Mouse (Mus musculus) stomach, embryonic 16.5 days (tissue): ENCODE data around the gene Chchd1. TPM values are rescaled to one million over a fixed set of nuclear protein-coding genes. Genes with fewer than 3 reads are reported as not detected.
"Not testable (repeated sequence)": the region's sequence is repeated elsewhere in the genome, so short reads cannot be mapped to it uniquely, and the experiment has no call there.

ENCODE experiments used
- ATAC-seq: fragments of 200-750 bp; cut with Nextera tagmentation; 2 replicates; pipeline ENCODE4 v1.8.0; 2017; ENCODE audit warnings: moderate number of reproducible peaks, moderate TSS enrichment; ENCODE audit not compliant: insufficient read depth, low FRiP score
- H3K27ac ChIP-seq: fragments of 300-500 bp; sonication (generic); 2 replicates; pipeline ENCODE4 v1.5.1; 2014; ENCODE audit warnings: low read length
- H3K27me3 ChIP-seq: fragments of 300-500 bp; sonication (generic); 2 replicates; pipeline ENCODE4 v1.6.1; 2014; ENCODE audit warnings: low read length, control low read depth, mixed read lengths; ENCODE audit not compliant: control insufficient read depth, insufficient read depth
- H3K36me3 ChIP-seq: fragments of 300-500 bp; sonication (generic); 2 replicates; pipeline ENCODE4 v1.6.1; 2014; ENCODE audit warnings: low read length; ENCODE audit not compliant: control insufficient read depth, insufficient read depth
- H3K4me1 ChIP-seq: fragments of 300-500 bp; sonication (generic); 2 replicates; pipeline ENCODE4 v1.6.1; 2014; ENCODE audit warnings: low read length, control low read depth, mixed read lengths; ENCODE audit not compliant: control insufficient read depth, insufficient read depth
- H3K4me2 ChIP-seq: fragments of 300-500 bp; sonication (generic); 2 replicates; pipeline ENCODE4 v1.6.1; 2014; ENCODE audit warnings: low read depth, low read length, mixed read lengths
- H3K4me3 ChIP-seq: fragments of 300-500 bp; sonication (generic); replicated peaks from 2 replicates; pipeline ENCODE4 v1.5.1; 2014; ENCODE audit warnings: mild to moderate bottlenecking, low read length
- H3K9ac ChIP-seq: fragments of 300-500 bp; sonication (generic); 2 replicates; pipeline ENCODE4 v1.6.1; 2014; ENCODE audit warnings: low read length
- H3K9me3 ChIP-seq: fragments of 300-500 bp; sonication (generic); replicated peaks from 2 replicates; pipeline ENCODE4 v1.6.1; 2016; ENCODE audit warnings: low read length, control low read depth; ENCODE audit not compliant: control insufficient read depth
- WGBS: fragments of 180-500 bp; shearing (Covaris S2); extraction: QIAGEN DNeasy Blood & Tissue Kit; methylation state at CpG from one replicate; pipeline ENCODE4 v1.1.7; 2014; 5-methylcytosine and 5-hydroxymethylcytosine counted together
- polyA plus RNA-seq: library from polyadenylated mRNA; unstranded; fragments of >200 nt; fragmentation: Nextera tagmentation; extraction: Ambion mirVana; gene quantifications from 2 replicates; pipeline ENCODE4 v1.2.1, GENCODE M21; 2015

The Chchd1 gene
- polyA plus RNA-seq, 1 experiment from 2014 or later = 187 TPM

GRCm38 (mm10) chr14:20694884-20695760 lies 7.7 kb upstream of the Chchd1 start, which contains the start of gene Fut11:
Gene Fut11 (plus strand): TSS chr14:20694968.
- peaks cover 17% of the 10 kb centered on the region for H3K36me3 ChIP-seq
- no peaks in the 10 kb centered on the region for H3K9me3 ChIP-seq
- no peaks in the 10 kb centered on the region for H3K27me3 ChIP-seq
- H3K4me2 ChIP-seq = peak within 1 kb of the TSS; percentile 86
- H3K27ac ChIP-seq = peak within 1 kb of the TSS; percentile 99
- WGBS = under 1% methylated on average over 111 of the region's 111 CpGs
- peak within 1 kb of the TSS; percentile 91 for H3K4me3 ChIP-seq
- peak; percentile 92 for ATAC-seq
- H3K4me1 ChIP-seq = peaks cover 30% of the 10 kb centered on the region
- peak within 1 kb of the TSS; percentile 92 for H3K9ac ChIP-seq

DNA sequence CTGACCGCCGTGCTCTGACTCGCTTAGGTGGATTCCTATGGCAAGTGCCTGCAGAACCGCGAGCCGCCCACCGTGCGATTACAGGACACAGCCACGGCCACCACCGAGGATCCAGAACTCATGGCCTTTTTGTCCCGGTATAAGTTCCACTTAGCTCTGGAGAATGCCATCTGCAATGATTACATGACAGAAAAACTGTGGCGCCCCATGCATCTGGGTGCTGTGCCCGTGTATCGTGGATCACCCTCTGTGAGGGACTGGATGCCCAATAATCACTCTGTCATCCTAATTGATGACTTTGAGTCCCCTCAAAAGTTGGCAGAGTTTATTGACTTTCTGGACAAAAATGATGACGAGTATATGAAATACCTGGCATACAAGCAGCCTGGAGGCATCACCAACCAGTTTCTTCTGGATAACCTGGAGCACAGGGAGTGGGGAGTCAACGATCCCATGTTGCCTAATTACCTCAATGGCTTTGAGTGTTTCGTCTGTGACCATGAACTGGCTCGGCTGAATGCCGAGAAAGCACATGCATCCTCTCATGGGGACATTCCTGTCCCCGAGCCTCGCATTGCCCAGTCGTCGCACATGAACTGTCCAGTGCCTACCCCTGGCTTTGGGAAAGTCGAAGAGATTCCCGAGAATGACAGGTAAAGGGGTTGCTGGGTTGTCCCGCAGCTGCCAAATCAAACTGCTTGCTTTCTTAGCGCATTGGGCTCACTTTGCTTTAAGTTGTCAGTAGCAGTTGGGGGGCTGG lies 6.9 kb upstream of the Chchd1 start:
- H3K4me2 ChIP-seq = peak overlapping the region; percentile 86
- H3K36me3 ChIP-seq = peaks cover 13% of the 10 kb centered on the region
- 12% methylated on average over 27 of the region's 27 CpGs for WGBS
- H3K9me3 ChIP-seq = no peaks in the 10 kb centered on the region
- H3K4me3 ChIP-seq = peak overlapping the region; percentile 91
- H3K27ac ChIP-seq = peak overlapping the region; percentile 99
- peaks cover 37% of the 10 kb centered on the region for H3K4me1 ChIP-seq
- ATAC-seq = no peak
- peak overlapping the region; percentile 92 for H3K9ac ChIP-seq
- H3K27me3 ChIP-seq = no peaks in the 10 kb centered on the region

DNA sequence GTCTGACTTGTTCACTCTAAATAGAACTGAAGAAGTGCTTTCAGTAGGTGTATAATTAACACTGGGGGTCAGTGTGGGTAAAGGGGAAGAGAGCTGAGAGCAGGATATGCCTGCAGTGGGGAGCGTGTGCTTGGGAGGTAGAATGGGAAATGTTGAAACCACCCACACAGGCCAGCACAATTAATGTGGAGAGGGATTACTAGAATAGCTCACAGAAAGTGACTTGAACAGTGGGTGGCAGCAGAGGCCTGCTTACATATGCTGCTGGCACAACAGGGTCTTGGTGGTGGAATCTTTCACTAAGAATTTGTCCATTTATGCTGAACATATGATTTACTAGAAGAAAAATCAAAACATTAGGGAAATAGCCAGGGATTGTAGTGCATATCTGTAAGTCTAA lies 5.8 kb upstream of the Chchd1 start:
- Histone ChIP-seq H3K27ac (peak overlapping the region; percentile 21; the same call in 1 of the 2 replicates), H3K4me2 (peak overlapping the region; percentile 86), H3K9me3 (no peaks in the 10 kb centered on the region), H3K27me3 (no peaks in the 10 kb centered on the region), H3K9ac (peak overlapping the region; percentile 92), H3K36me3 (peaks cover 3% of the 10 kb centered on the region; the same call in 1 of the 2 replicates), H3K4me1 (peaks cover 45% of the 10 kb centered on the region), H3K4me3 (peak overlapping the region; percentile 91)
- no peak for ATAC-seq
- WGBS = 20% methylated on average over 1 of the region's 1 CpGs

- 79% methylated on average over 2 of the region's 2 CpGs for WGBS
- Histone ChIP-seq H3K9me3 (no peaks in the 10 kb centered on the region), H3K4me1 (peaks cover 46% of the 10 kb centered on the region), H3K4me2 (no peak overlapping the region), H3K9ac (0 out of 2 replicates have a peak overlapping the region, but pooled peaks have one; percentile 7), H3K27me3 (no peaks in the 10 kb centered on the region), H3K4me3 (no peak overlapping the region), H3K27ac (no peak overlapping the region), H3K36me3 (no peaks in the 10 kb centered on the region)
- no peak for ATAC-seq
Observed at GRCm38 (mm10) chr14:20698515-20698914, 4.3 kb upstream of the Chchd1 start.

DNA sequence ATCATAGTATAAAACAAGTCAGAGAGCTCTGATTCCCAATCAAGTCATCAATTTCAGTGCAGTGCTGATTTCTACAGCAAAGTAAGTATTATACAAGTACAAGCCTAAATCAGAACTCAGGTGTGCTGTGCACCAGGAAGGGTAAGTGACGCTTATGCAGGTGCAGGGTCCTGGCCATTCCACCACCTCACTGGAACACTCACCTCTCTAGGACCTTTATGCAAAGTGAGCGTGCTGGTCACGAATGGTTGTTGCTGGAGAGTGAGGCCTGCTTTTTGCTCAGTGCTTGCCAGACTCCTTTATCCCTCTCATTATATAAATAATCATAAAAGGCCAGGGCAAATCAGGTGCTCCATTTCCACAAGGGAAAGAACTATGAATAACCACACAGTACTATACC lies 2.4 kb upstream of the Chchd1 start:
- Histone ChIP-seq H3K9ac (no peak overlapping the region), H3K27ac (no peak overlapping the region), H3K4me3 (no peak overlapping the region), H3K27me3 (no peaks in the 10 kb centered on the region), H3K36me3 (peaks cover 4% of the 10 kb centered on the region; the same call in 1 of the 2 replicates), H3K4me2 (no peak overlapping the region), H3K4me1 (peaks cover 46% of the 10 kb centered on the region), H3K9me3 (no peaks in the 10 kb centered on the region)
- 71% methylated on average over 3 of the region's 3 CpGs for WGBS
- no peak for ATAC-seq

DNA sequence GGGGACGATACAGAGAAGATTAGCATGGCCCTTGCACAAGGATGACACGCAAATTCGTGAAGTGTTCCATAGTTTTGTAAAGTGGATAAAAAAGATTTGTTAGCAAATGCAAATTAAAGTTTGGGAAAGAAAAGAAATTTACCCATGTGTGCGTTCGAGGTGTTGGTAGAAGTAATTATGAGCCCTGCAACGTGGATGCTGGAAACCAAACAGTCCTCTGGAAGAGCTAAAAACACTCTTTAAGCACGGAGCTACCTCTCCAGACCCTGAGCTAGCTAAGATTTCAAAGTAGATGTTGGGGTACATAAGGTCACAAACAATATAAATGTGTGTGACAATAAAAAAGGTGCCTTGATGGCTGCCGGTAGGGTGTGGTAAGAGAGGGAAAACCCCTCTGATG lies 1.3 kb upstream of the Chchd1 start:
- WGBS = 68% methylated on average over 8 of the region's 8 CpGs
- peaks cover 38% of the 10 kb centered on the region for H3K4me1 ChIP-seq

GRCm38 (mm10) chr14:20702096-20702740 lies 588 bp upstream of the Chchd1 start:
- H3K36me3 ChIP-seq = peaks cover 4% of the 10 kb centered on the region; the same call in 1 of the 2 replicates
- ATAC-seq = no peak
- 4% methylated on average over 15 of the region's 15 CpGs for WGBS
- no peaks in the 10 kb centered on the region for H3K27me3 ChIP-seq
- peaks cover 35% of the 10 kb centered on the region for H3K4me1 ChIP-seq
- peak overlapping the region; percentile 94 for H3K9ac ChIP-seq
- peak overlapping the region; percentile 68 for H3K4me2 ChIP-seq
- H3K9me3 ChIP-seq = no peaks in the 10 kb centered on the region
- H3K4me3 ChIP-seq = peak overlapping the region; percentile 93
- peak overlapping the region; percentile 90 for H3K27ac ChIP-seq

More for the DNA sequence above, 1.3 kb upstream of the Chchd1 start:
- Histone ChIP-seq H3K27ac (0 out of 2 replicates have a peak overlapping the region, but pooled peaks have one; percentile 9), H3K9ac (0 out of 2 replicates have a peak overlapping the region, but pooled peaks have one; percentile 15), H3K4me2 (peak overlapping the region; percentile 68), H3K27me3 (no peaks in the 10 kb centered on the region), H3K4me3 (peak overlapping the region; percentile 93), H3K9me3 (no peaks in the 10 kb centered on the region), H3K36me3 (peaks cover 4% of the 10 kb centered on the region; the same call in 1 of the 2 replicates)
- ATAC-seq = no peak

DNA sequence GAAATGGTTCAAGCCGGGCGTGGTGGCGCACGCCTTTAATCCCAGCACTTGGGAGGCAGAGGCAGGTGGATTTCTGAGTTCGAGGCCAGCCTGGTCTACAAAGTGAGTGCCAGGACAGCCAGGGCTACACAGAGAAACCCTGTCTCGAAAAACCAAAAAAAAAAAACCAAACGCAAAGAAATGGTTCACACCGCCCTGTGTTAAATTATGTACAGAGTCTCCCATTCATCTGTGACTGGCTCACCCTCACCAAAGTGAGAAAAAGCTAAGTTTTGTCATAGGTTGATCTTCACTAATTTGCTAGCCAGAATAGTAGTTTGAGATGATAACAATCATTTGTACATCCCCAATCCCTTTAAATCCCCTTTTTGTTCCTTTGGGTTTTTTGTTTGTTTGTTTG lies 655 bp downstream of the Chchd1 start:
- ATAC-seq = not testable (repeated sequence)
- 9% methylated on average over 8 of the region's 8 CpGs for WGBS

More for the DNA sequence above, 655 bp downstream of the Chchd1 start:
- peak overlapping the region; percentile 94 for H3K9ac ChIP-seq
- H3K27me3 ChIP-seq, H3K36me3 ChIP-seq, H3K9me3 ChIP-seq: not testable (repeated sequence)
- H3K27ac ChIP-seq = peak overlapping the region; percentile 90
- H3K4me1 ChIP-seq = peaks cover 25% of the 10 kb centered on the region
- peak overlapping the region; percentile 68 for H3K4me2 ChIP-seq
- H3K4me3 ChIP-seq = peak overlapping the region; percentile 93
